Mouse (Mus musculus) intestine, embryonic 14.5 days (tissue): Measurements from ENCODE around the gene Tuba1a. TPM values are rescaled to one million over a fixed set of nuclear protein-coding genes. Genes with fewer than 3 reads are reported as not detected.
A peak's percentile ranks its signal among the peaks of the same experiment; 100 is the strongest.

Experiments used
- ATAC-seq: fragments of 200-750 bp; cut with Nextera tagmentation; replicated peaks from 2 replicates; pipeline ENCODE4 v1.8.0; 2017; ENCODE audit warnings: low read depth, moderate number of reproducible peaks, moderate TSS enrichment, moderate library complexity; ENCODE audit not compliant: low FRiP score, low TSS enrichment
- DNase-seq: peaks from one replicate; pipeline ENCODE4 v3.0.0-alpha.2; 2018; ENCODE audit warnings: low spot score
- H3K27ac ChIP-seq: fragments of 300-500 bp; sonication (generic); 2 replicates; pipeline ENCODE4 v1.5.1; 2014; ENCODE audit warnings: low read depth, mild to moderate bottlenecking, control low read depth
- H3K27me3 ChIP-seq: fragments of 300-500 bp; sonication (generic); replicated peaks from 2 replicates; pipeline ENCODE4 v1.6.1; 2014; ENCODE audit warnings: low read length, control low read depth; ENCODE audit not compliant: control insufficient read depth, insufficient read depth
- H3K36me3 ChIP-seq: fragments of 300-500 bp; sonication (generic); 2 replicates; pipeline ENCODE4 v1.6.1; 2014; ENCODE audit warnings: low read length, control low read depth; ENCODE audit not compliant: control insufficient read depth, insufficient read depth
- H3K4me1 ChIP-seq: fragments of 300-500 bp; sonication (generic); replicated peaks from 2 replicates; pipeline ENCODE4 v1.6.1; 2014; ENCODE audit warnings: low read length, control low read depth, mixed read lengths; ENCODE audit not compliant: control insufficient read depth, insufficient read depth
- H3K4me2 ChIP-seq: fragments of 300-500 bp; sonication (generic); 2 replicates; pipeline ENCODE4 v1.6.1; 2014; ENCODE audit warnings: low read length
- H3K4me3 ChIP-seq: fragments of 300-500 bp; sonication (generic); 2 replicates; pipeline ENCODE4 v1.5.1; 2014; ENCODE audit warnings: low read depth, low read length, control low read depth, mixed read lengths
- H3K9ac ChIP-seq: fragments of 300-500 bp; sonication (generic); 2 replicates; pipeline ENCODE4 v1.6.1; 2014; ENCODE audit warnings: mild to moderate bottlenecking, low read length
- H3K9me3 ChIP-seq: fragments of 300-500 bp; sonication (generic); 2 replicates; pipeline ENCODE4 v1.6.1; 2016; ENCODE audit warnings: low read length, control low read depth; ENCODE audit not compliant: control insufficient read depth
- WGBS: fragments of 180-500 bp; shearing (Covaris S2); extraction: QIAGEN DNeasy Blood & Tissue Kit; methylation state at CpG from one replicate; pipeline ENCODE4 v1.1.7; 2014; 5-methylcytosine and 5-hydroxymethylcytosine counted together
- polyA plus RNA-seq: library from polyadenylated mRNA; unstranded; fragments of >200 nt; fragmentation: Nextera tagmentation; extraction: Ambion mirVana; gene quantifications from 2 replicates; pipeline ENCODE4 v1.2.1, GENCODE M21; 2014

Gene Tuba1a
- polyA plus RNA-seq, 1 experiment from 2014 or later = 1,282 TPM

- Histone ChIP-seq H3K4me2 (peak overlapping the region; percentile 36), H3K27me3 (no peaks in the 10 kb centered on the region), H3K4me3 (no peak overlapping the region), H3K27ac (peak overlapping the region; percentile 68), H3K36me3 (no peaks in the 10 kb centered on the region), H3K4me1 (peaks cover 22% of the 10 kb centered on the region), H3K9ac (peak overlapping the region; percentile 25; the same call in 1 of the 2 replicates), H3K9me3 (no peaks in the 10 kb centered on the region)
- WGBS = 13% methylated on average over 12 of the region's 12 CpGs
- peak; percentile 70 for DNase-seq
- ATAC-seq = peak; percentile 64; the same call in 1 of the 2 replicates
Measured at GRCm38 (mm10) chr15:98968701-98969371, 15.3 kb upstream of the Tuba1a start.

- Histone ChIP-seq H3K36me3 (no peaks in the 10 kb centered on the region), H3K27me3 (no peaks in the 10 kb centered on the region), H3K9ac (no peak overlapping the region), H3K4me3 (no peak overlapping the region), H3K4me2 (no peak overlapping the region), H3K9me3 (0 out of 2 replicates have a peak, but pooled peaks cover 2% of the 10 kb centered on the region), H3K4me1 (peaks cover 3% of the 10 kb centered on the region; the same call in 1 of the 2 replicates), H3K27ac (no peak overlapping the region)
- DNase-seq = no peak
- no peak for ATAC-seq
- 71% methylated on average over 3 of the region's 3 CpGs for WGBS
Measured at GRCm38 (mm10) chr15:98959531-98959930, 6.0 kb upstream of the Tuba1a start.

GRCm38 (mm10) chr15:98958901-98959420, 5.5 kb upstream of the Tuba1a start:
- ATAC-seq = no peak
- Histone ChIP-seq H3K9ac (no peak overlapping the region), H3K9me3 (0 out of 2 replicates have a peak, but pooled peaks cover 2% of the 10 kb centered on the region), H3K27ac (no peak overlapping the region), H3K4me2 (no peak overlapping the region), H3K27me3 (no peaks in the 10 kb centered on the region), H3K36me3 (no peaks in the 10 kb centered on the region), H3K4me3 (no peak overlapping the region), H3K4me1 (peaks cover 8% of the 10 kb centered on the region; the same call in 1 of the 2 replicates)
- WGBS = 89% methylated on average over 4 of the region's 4 CpGs
- no peak for DNase-seq

GRCm38 (mm10) chr15:98957475-98957874, 4.0 kb upstream of the Tuba1a start:
- no peaks in the 10 kb centered on the region for H3K27me3 ChIP-seq
- H3K27ac ChIP-seq = no peak overlapping the region
- WGBS = 72% methylated on average over 5 of the region's 5 CpGs
- DNase-seq (no peak), ATAC-seq (no peak)
- no peak overlapping the region for H3K9ac ChIP-seq
- H3K4me1 ChIP-seq = peaks cover 9% of the 10 kb centered on the region; the same call in 1 of the 2 replicates
- no peak overlapping the region for H3K4me2 ChIP-seq
- H3K4me3 ChIP-seq = no peak overlapping the region
- H3K36me3 ChIP-seq = no peaks in the 10 kb centered on the region
- H3K9me3 ChIP-seq = no peaks in the 10 kb centered on the region

- 91% methylated on average over 4 of the region's 4 CpGs for WGBS
- Histone ChIP-seq H3K4me3 (no peak overlapping the region), H3K4me1 (peaks cover 13% of the 10 kb centered on the region; the same call in 1 of the 2 replicates), H3K36me3 (no peaks in the 10 kb centered on the region), H3K9ac (no peak overlapping the region), H3K27ac (no peak overlapping the region), H3K9me3 (no peaks in the 10 kb centered on the region), H3K4me2 (no peak overlapping the region), H3K27me3 (no peaks in the 10 kb centered on the region)
- DNase-seq = no peak
- ATAC-seq = no peak
Measured at GRCm38 (mm10) chr15:98956000-98956399, 2.5 kb upstream of the Tuba1a start.

- no peak for ATAC-seq
- Histone ChIP-seq H3K9me3 (no peaks in the 10 kb centered on the region), H3K4me1 (peaks cover 13% of the 10 kb centered on the region; the same call in 1 of the 2 replicates), H3K36me3 (no peaks in the 10 kb centered on the region), H3K4me2 (no peak overlapping the region), H3K9ac (no peak overlapping the region; the same call in 1 of the 2 replicates), H3K27ac (peak overlapping the region; percentile 98; the same call in 1 of the 2 replicates), H3K27me3 (no peaks in the 10 kb centered on the region), H3K4me3 (no peak overlapping the region)
- no peak for DNase-seq
- WGBS = 84% methylated on average over 4 of the region's 4 CpGs
Measured at GRCm38 (mm10) chr15:98955324-98955723, 1.8 kb upstream of the Tuba1a start.

GRCm38 (mm10) chr15:98954425-98955253, 1.1 kb upstream of the Tuba1a start:
- Histone ChIP-seq H3K9ac (peak overlapping the region; percentile 29), H3K4me3 (peak overlapping the region; percentile 10; the same call in 1 of the 2 replicates), H3K4me2 (peak overlapping the region; percentile 70), H3K9me3 (no peaks in the 10 kb centered on the region), H3K36me3 (peaks cover 2% of the 10 kb centered on the region; the same call in 1 of the 2 replicates), H3K27me3 (no peaks in the 10 kb centered on the region), H3K27ac (peak overlapping the region; percentile 98), H3K4me1 (peaks cover 13% of the 10 kb centered on the region; the same call in 1 of the 2 replicates)
- DNase-seq = no peak
- WGBS = 34% methylated on average over 14 of the region's 14 CpGs
- no peak for ATAC-seq

- peaks cover 13% of the 10 kb centered on the region; the same call in 1 of the 2 replicates for H3K4me1 ChIP-seq
- H3K9me3 ChIP-seq = no peaks in the 10 kb centered on the region
- ATAC-seq = peak; percentile 80
- peaks cover 9% of the 10 kb centered on the region; the same call in 1 of the 2 replicates for H3K36me3 ChIP-seq
- under 1% methylated on average over 41 of the region's 41 CpGs for WGBS
- no peaks in the 10 kb centered on the region for H3K27me3 ChIP-seq
- H3K27ac ChIP-seq = peak overlapping the region; percentile 98
- peak overlapping the region; percentile 95 for H3K9ac ChIP-seq
- peak overlapping the region; percentile 70 for H3K4me2 ChIP-seq
- DNase-seq = no peak
- peak overlapping the region; percentile 92 for H3K4me3 ChIP-seq
Measured at GRCm38 (mm10) chr15:98952751-98953400, 627 bp downstream of the Tuba1a start.
